Mouse (Mus musculus) lung, adult 2 months (tissue): ENCODE measurements around the gene Zfp952. TPM values are rescaled to one million over a fixed set of nuclear protein-coding genes. Genes with fewer than 3 reads are reported as not detected.

Experiments
- DNase-seq: peaks from one replicate; pipeline ENCODE4 v3.0.0; 2022
- H3K4me1 ChIP-seq: fragments of 200-500 bp; 2 replicates; pipeline ENCODE4 v1.6.1; 2011; ENCODE audit warnings: low read length; ENCODE audit not compliant: control insufficient read depth, insufficient read depth
- H3K4me3 ChIP-seq: fragments of 200-500 bp; replicated peaks from 2 replicates; pipeline ENCODE3; 2011; ENCODE audit warnings: low read depth, mild to moderate bottlenecking, control low read depth, low read length; ENCODE audit errors: extremely low read depth
- CTCF ChIP-seq: fragments of 200-500 bp; IDR thresholded peaks from 2 replicates; pipeline ENCODE4 v1.5.1; 2011; ENCODE audit warnings: mild to moderate bottlenecking, low read length, control low read depth; ENCODE audit not compliant: insufficient read depth
- POLR2A ChIP-seq: fragments of 200-500 bp; IDR thresholded peaks from 2 replicates; pipeline ENCODE4 v1.6.1; 2011; ENCODE audit warnings: low read depth, mild to moderate bottlenecking, control low read depth, low read length, borderline replicate concordance; ENCODE audit errors: extremely low read depth
- WGBS: fragments of 180-500 bp; shearing (Covaris S2); methylation state at CpG from one replicate; pipeline ENCODE4 v1.1.7; 2018; 5-methylcytosine and 5-hydroxymethylcytosine counted together
- polyA plus RNA-seq: library from polyadenylated mRNA; depleted of rRNA; stranded (reverse); fragments of >200 nt; gene quantifications from 2 replicates; pipeline ENCODE4 v1.2.3, GENCODE M21; 2012; rRNA removed

The Zfp952 gene
- 2.7 and 4.3 TPM in 2 replicates for polyA plus RNA-seq

- under 1% methylated on average over 21 of the region's 21 CpGs for WGBS
- H3K4me1 ChIP-seq: no peaks in the 10 kb centered on the region; the same call in 1 of the 2 replicates
- peak within 1 kb of the TSS; percentile 88 for H3K4me3 ChIP-seq
- TF ChIP-seq CTCF (no peak), POLR2A (peak; percentile 53; the same call in 1 of the 2 replicates)
- DNase-seq: peak; percentile 85
Observed at GRCm38 (mm10) chr17:32992699-32993474, at the start of gene Zfp952. Zfp952 (plus strand) TSS chr17:32993129.

GRCm38 (mm10) chr17:32943661-32944060 is 49.3 kb upstream of the Zfp952 start:
- WGBS: 89% methylated on average over 3 of the region's 3 CpGs
- TF ChIP-seq CTCF: no peak
- TF ChIP-seq POLR2A: no peak
- Histone ChIP-seq H3K4me1 (peaks cover 3% of the 10 kb centered on the region; the same call in 1 of the 2 replicates), H3K4me3 (no peak overlapping the region)
- DNase-seq: no peak

- no peak overlapping the region for H3K4me3 ChIP-seq
- H3K4me1 ChIP-seq: peaks cover 3% of the 10 kb centered on the region; the same call in 1 of the 2 replicates
- 57% methylated on average over 3 of the region's 3 CpGs for WGBS
- no peak for DNase-seq
- no peak for TF ChIP-seq POLR2A
- TF ChIP-seq CTCF: no peak
Observed at GRCm38 (mm10) chr17:32944402-32945035, 48.4 kb upstream of the Zfp952 start.

- Histone ChIP-seq H3K4me1 (peaks cover 3% of the 10 kb centered on the region; the same call in 1 of the 2 replicates), H3K4me3 (peak overlapping the region; percentile 80)
- TF ChIP-seq POLR2A (no peak), CTCF (no peak)
- no peak for DNase-seq
- WGBS: 26% methylated on average over 9 of the region's 9 CpGs
Observed at GRCm38 (mm10) chr17:32946716-32947115, 46.2 kb upstream of the Zfp952 start.

GRCm38 (mm10) chr17:32947215-32947914 is 45.6 kb upstream of the Zfp952 start, which contains the start of gene Cyp4f13:
Cyp4f13 (minus strand) TSS chr17:32947402.
- Histone ChIP-seq H3K4me1 (peaks cover 3% of the 10 kb centered on the region; the same call in 1 of the 2 replicates), H3K4me3 (peak within 1 kb of the TSS; percentile 80)
- TF ChIP-seq CTCF (no peak), POLR2A (peak; percentile 96)
- 6% methylated on average over 12 of the region's 12 CpGs for WGBS
- peak; percentile 98 for DNase-seq

- H3K4me1 ChIP-seq: peaks cover 3% of the 10 kb centered on the region; the same call in 1 of the 2 replicates
- WGBS: 89% methylated on average over 3 of the region's 3 CpGs
- DNase-seq: no peak
- H3K4me3 ChIP-seq: no peak overlapping the region
- TF ChIP-seq POLR2A (no peak), CTCF (no peak)
Observed at GRCm38 (mm10) chr17:32950136-32950535, 42.8 kb upstream of the Zfp952 start.

GRCm38 (mm10) chr17:32951006-32951405 is 41.9 kb upstream of the Zfp952 start:
- no peak for TF ChIP-seq CTCF
- H3K4me1 ChIP-seq: peaks cover 3% of the 10 kb centered on the region; the same call in 1 of the 2 replicates
- WGBS: 69% methylated on average over 11 of the region's 11 CpGs
- no peak for DNase-seq
- no peak overlapping the region for H3K4me3 ChIP-seq

GRCm38 (mm10) chr17:32951441-32951840 is 41.5 kb upstream of the Zfp952 start:
- WGBS: 21% methylated on average over 16 of the region's 16 CpGs
- peak; percentile 85 for TF ChIP-seq CTCF
- no peak for TF ChIP-seq POLR2A
- DNase-seq: peak; percentile 77
- Histone ChIP-seq H3K4me3 (no peak overlapping the region), H3K4me1 (peaks cover 3% of the 10 kb centered on the region; the same call in 1 of the 2 replicates)

GRCm38 (mm10) chr17:32965253-32965622 is 27.7 kb upstream of the Zfp952 start:
- TF ChIP-seq CTCF (no peak), POLR2A (no peak)
- DNase-seq: no peak
- H3K4me3 ChIP-seq: peak overlapping the region; percentile 76
- under 1% methylated on average over 14 of the region's 14 CpGs for WGBS
- H3K4me1 ChIP-seq: peaks cover 6% of the 10 kb centered on the region
